Comparison of ENCODE assay signal across 7 mouse cellular contexts in genomic region chr7:66108961-66109854, GRCm38 (mm10). TPM values are rescaled to one million over a fixed set of nuclear protein-coding genes. Genes with fewer than 3 reads are reported as not detected.
A peak's percentile ranks its signal among the peaks of the same experiment; 100 is the strongest.
DNase-seq lines count a peak whose midpoint lies in the region; ATAC-seq and TF ChIP-seq lines count a peak whose summit lies in the region.

Gene Chsy1 (plus strand): TSS chr7:66109515.

- no peaks in the 10 kb centered on the region for H3K27me3 ChIP-seq in embryonic facial prominence, embryonic 11.5 days (ENCODE audit: control insufficient read depth, insufficient read depth, low read length)
- no peaks in the 10 kb centered on the region for H3K27me3 ChIP-seq in limb, embryonic 10.5 days (ENCODE audit: low read depth, poor library complexity, severe bottlenecking)
- H3K27me3 ChIP-seq in midbrain, embryonic 12.5 days: peaks cover 19% of the 10 kb centered on the region
- H3K27me3 ChIP-seq in small intestine, adult 2 months (ENCODE audit: control insufficient read depth, insufficient read depth, low read length): peaks cover 7% of the 10 kb centered on the region; the same call in 1 of the 2 replicates

- H3K4me2 ChIP-seq in embryonic facial prominence, embryonic 11.5 days (ENCODE audit: low read depth, low read length): peak within 1 kb of the TSS; percentile 81
- peak within 1 kb of the TSS; percentile 88 for H3K4me2 ChIP-seq in midbrain, embryonic 12.5 days (replicated peaks)

- H3K36me3 ChIP-seq in embryonic facial prominence, embryonic 11.5 days (replicated peaks; ENCODE audit: control insufficient read depth, insufficient read depth, low read depth, low read length): no peaks in the 10 kb centered on the region; the same call in 1 of the 2 replicates
- peaks cover 7% of the 10 kb centered on the region for H3K36me3 ChIP-seq in limb, embryonic 10.5 days
- no peaks in the 10 kb centered on the region for H3K36me3 ChIP-seq in midbrain, embryonic 12.5 days
- H3K36me3 ChIP-seq in small intestine, adult 2 months (ENCODE audit: control insufficient read depth, insufficient read depth, low read length): no peaks in the 10 kb centered on the region

- TF ChIP-seq POLR2A in small intestine, adult 2 months (IDR thresholded peaks at IDR 0.05; ENCODE audit: low read depth, low read length): no peak

- H3K4me1 ChIP-seq in embryonic facial prominence, embryonic 11.5 days (ENCODE audit: control insufficient read depth, insufficient read depth, low read length): no peaks in the 10 kb centered on the region
- peaks cover 19% of the 10 kb centered on the region for H3K4me1 ChIP-seq in limb, embryonic 10.5 days
- H3K4me1 ChIP-seq in midbrain, embryonic 12.5 days: peaks cover 30% of the 10 kb centered on the region
- no peaks in the 10 kb centered on the region; the same call in 1 of the 2 replicates for H3K4me1 ChIP-seq in small intestine, adult 2 months (ENCODE audit: control insufficient read depth, insufficient read depth, insufficient read length, low read length)

- H3K9ac ChIP-seq in embryonic facial prominence, embryonic 11.5 days (replicated peaks; ENCODE audit: low read length): peak within 1 kb of the TSS; percentile 95
- H3K9ac ChIP-seq in midbrain, embryonic 12.5 days (replicated peaks): peak within 1 kb of the TSS; percentile 93

- peak; percentile 82 for ATAC-seq in embryonic facial prominence, embryonic 11.5 days (replicated peaks; ENCODE audit: insufficient number of reproducible peaks, low FRiP score, low TSS enrichment, low read depth)
- ATAC-seq in midbrain, embryonic 12.5 days (ENCODE audit: low FRiP score, low read depth): peak; percentile 90

- TF ChIP-seq CTCF in small intestine, adult 2 months (IDR thresholded peaks at IDR 0.05; ENCODE audit: extremely low read depth, insufficient read length, insufficient replicate concordance, low read depth, low read length): no peak

- H3K27ac ChIP-seq in embryonic facial prominence, embryonic 11.5 days (replicated peaks; ENCODE audit: low read depth, low read length): peak within 1 kb of the TSS; percentile 81
- peak within 1 kb of the TSS; percentile 98 for H3K27ac ChIP-seq in limb, embryonic 10.5 days
- peak within 1 kb of the TSS; percentile 96 for H3K27ac ChIP-seq in midbrain, embryonic 12.5 days (replicated peaks)
- no peak within 1 kb of the TSS; the same call in 1 of the 2 replicates for H3K27ac ChIP-seq in small intestine, adult 2 months (ENCODE audit: insufficient read depth, low read depth, low read length)

- under 1% methylated on average over 88 of the region's 123 CpGs for WGBS in embryonic facial prominence, embryonic 11.5 days
- 10% methylated on average over 120 of the region's 123 CpGs for WGBS in limb, embryonic 10.5 days
- under 1% methylated on average over 79 of the region's 123 CpGs for WGBS in midbrain, embryonic 12.5 days
- WGBS in small intestine, adult 2 months: 5% methylated on average over 121 of the region's 123 CpGs

- peak; percentile 90 for DNase-seq in adrenal gland, postnatal 25 days
- peak; percentile 94 for DNase-seq in embryonic facial prominence, embryonic 11.5 days (ENCODE audit: low spot score)
- DNase-seq in heart, adult 11 months: peak; percentile 100
- peak; percentile 85 for DNase-seq in kidney, adult 11 months
- DNase-seq in limb, embryonic 10.5 days (ENCODE audit: low spot score): peak; percentile 93

- H3K9me3 ChIP-seq in embryonic facial prominence, embryonic 11.5 days (replicated peaks; ENCODE audit: control insufficient read depth, low read length): no peaks in the 10 kb centered on the region
- no peaks in the 10 kb centered on the region for H3K9me3 ChIP-seq in limb, embryonic 10.5 days (replicated peaks)
- H3K9me3 ChIP-seq in midbrain, embryonic 12.5 days: no peaks in the 10 kb centered on the region

- peak within 1 kb of the TSS; percentile 96 for H3K4me3 ChIP-seq in embryonic facial prominence, embryonic 11.5 days (ENCODE audit: low read depth, low read length)
- H3K4me3 ChIP-seq in limb, embryonic 10.5 days: peak within 1 kb of the TSS; percentile 98
- H3K4me3 ChIP-seq in midbrain, embryonic 12.5 days: peak within 1 kb of the TSS; percentile 94
- peak within 1 kb of the TSS; percentile 69 for H3K4me3 ChIP-seq in small intestine, adult 2 months (ENCODE audit: low read depth, low read length)

RNA-seq across cellular contexts. Expression of gene Chsy1, which starts in this region (rescaled TPM):
- total RNA-seq in adrenal gland, postnatal 25 days (2021): 12.6 and 15.2 TPM in 2 replicates
- polyA plus RNA-seq in embryonic facial prominence, embryonic 11.5 days (2014; fragmentation: Nextera tagmentation; extraction: Ambion mirVana): 23.8 and 26.7 TPM in 2 replicates
- polyA plus RNA-seq in limb, embryonic 10.5 days (2016; fragmentation: Nextera tagmentation; extraction: Ambion mirVana): 12.9 and 14.8 TPM in 2 replicates
- 13.2 and 13.3 TPM in 2 replicates for polyA plus RNA-seq in midbrain, embryonic 12.5 days (2016; fragmentation: Nextera tagmentation; extraction: Ambion mirVana)
- 1.4 and 1.6 TPM in 2 replicates for polyA plus RNA-seq in small intestine, adult 2 months (2012; rRNA removed)
